Mouse (Mus musculus) megakaryocyte, embryonic 14.5 days (primary cell): ENCODE results near the gene Ppan. TPM values are rescaled to one million over a fixed set of nuclear protein-coding genes. Genes with fewer than 3 reads are reported as not detected.
A peak's percentile ranks its signal among the peaks of the same experiment; 100 is the strongest.

Experiments
- H3K27me3 ChIP-seq: replicated peaks from 2 replicates; pipeline ENCODE3; 2012; ENCODE audit warnings: inconsistent platforms
- H3K36me3 ChIP-seq: replicated peaks from 2 replicates; pipeline ENCODE3; 2012; ENCODE audit warnings: low read length, inconsistent platforms, mixed read lengths
- H3K4me1 ChIP-seq: 2 replicates; pipeline ENCODE4 v1.6.1; 2012; ENCODE audit warnings: inconsistent platforms
- H3K4me3 ChIP-seq: replicated peaks from 2 replicates; pipeline ENCODE3; 2012; ENCODE audit warnings: moderate library complexity, mild to moderate bottlenecking, inconsistent platforms
- H3K9me3 ChIP-seq: 2 replicates; pipeline ENCODE4 v1.6.1; 2012; ENCODE audit warnings: inconsistent platforms
- FLI1 ChIP-seq: IDR thresholded peaks from 2 replicates; pipeline ENCODE4 v1.6.1; 2012; ENCODE audit warnings: low read length, inconsistent platforms, mixed read lengths
- GATA1 ChIP-seq: IDR thresholded peaks from 3 replicates; pipeline ENCODE4 v1.6.1; 2012; ENCODE audit warnings: mixed read lengths, low read length, inconsistent platforms, borderline replicate concordance
- polyA plus RNA-seq: library from polyadenylated mRNA; stranded (reverse); fragments of >175 nt; gene quantifications from 2 replicates; pipeline ENCODE4 v1.2.3, GENCODE M21; 2012; ENCODE audit warnings: low replicate concordance; ENCODE audit not compliant: insufficient read depth

Ppan gene
- polyA plus RNA-seq, 1 experiment: 137 TPM

DNA sequence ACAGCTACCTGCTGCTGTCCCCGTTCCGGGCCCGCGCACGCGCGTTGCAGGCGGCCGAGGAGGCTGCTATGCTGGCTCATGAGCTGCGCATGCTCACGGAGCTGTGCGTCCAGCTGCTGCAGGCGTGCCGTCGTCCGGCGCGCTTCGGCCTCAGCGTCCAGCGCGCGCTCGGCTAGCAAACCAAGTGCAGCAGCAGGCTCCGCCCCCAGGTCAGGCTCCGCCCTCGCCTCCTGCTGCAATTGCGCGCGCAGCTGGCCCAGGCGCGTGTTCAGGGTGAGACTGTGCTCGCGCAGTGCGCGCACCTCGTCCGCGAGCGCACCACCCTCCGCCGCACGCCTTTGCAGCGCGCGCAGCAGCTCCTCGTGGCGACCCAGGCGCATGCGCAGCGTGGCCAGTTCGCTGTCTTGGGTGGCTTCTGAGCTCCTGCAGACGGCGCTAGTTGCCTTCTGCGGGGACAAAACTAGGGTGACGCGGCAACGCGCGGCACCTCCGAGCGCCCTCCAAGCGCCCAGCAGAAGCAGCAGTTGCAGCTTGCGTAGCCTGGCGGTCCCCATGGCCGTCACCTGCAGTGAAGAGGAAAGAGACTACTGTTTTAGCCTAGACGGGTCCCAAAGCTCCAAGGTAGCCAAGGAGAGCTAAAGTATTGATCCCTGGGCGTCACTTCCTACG, 9.8 kb upstream of the Ppan start:
- Histone ChIP-seq H3K9me3 (no peaks in the 10 kb centered on the region), H3K27me3 (no peaks in the 10 kb centered on the region), H3K36me3 (peaks cover 25% of the 10 kb centered on the region), H3K4me3 (peak overlapping the region; percentile 94), H3K4me1 (peaks cover 37% of the 10 kb centered on the region)
- no peak for TF ChIP-seq FLI1
- TF ChIP-seq GATA1: no peak

- Histone ChIP-seq H3K27me3 (no peaks in the 10 kb centered on the region), H3K36me3 (peaks cover 20% of the 10 kb centered on the region), H3K9me3 (no peaks in the 10 kb centered on the region), H3K4me1 (peaks cover 37% of the 10 kb centered on the region), H3K4me3 (peak overlapping the region; percentile 94)
- TF ChIP-seq GATA1 (no peak), FLI1 (no peak)
Measured at GRCm38 (mm10) chr9:20878710-20879065, 9.3 kb upstream of the Ppan start.

DNA sequence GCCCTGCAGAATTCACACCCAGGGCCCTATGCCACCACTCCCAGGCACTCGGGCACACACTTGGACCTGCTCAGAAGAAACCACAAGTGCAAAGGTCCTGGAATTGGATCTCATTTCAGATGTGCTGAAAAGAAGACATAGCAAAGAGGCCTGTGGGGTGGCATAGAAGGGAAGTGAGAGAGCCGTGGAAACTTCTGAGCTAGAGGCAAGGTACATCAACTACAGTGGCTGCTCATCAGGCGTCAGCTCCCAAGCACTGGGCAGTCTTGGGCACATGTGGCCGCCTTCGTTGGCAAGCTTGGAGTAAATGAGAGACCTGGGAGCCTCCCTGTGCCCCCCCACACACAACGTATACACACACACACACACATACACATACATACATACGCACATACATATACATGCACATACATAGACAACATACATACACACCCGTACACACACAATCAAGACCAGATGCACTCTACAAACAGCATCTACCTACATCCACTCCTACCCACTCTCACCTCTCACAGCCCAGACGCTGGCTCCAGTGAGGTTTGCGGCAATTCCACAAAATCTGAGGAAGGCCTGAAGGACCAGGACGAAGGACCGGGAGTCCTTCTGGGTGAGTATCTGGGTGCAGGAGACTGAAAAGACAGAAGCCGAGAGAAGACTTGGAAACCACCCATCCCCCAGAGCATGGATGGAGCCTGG, 8.7 kb upstream of the Ppan start, which contains the start of gene Angptl6:
Gene Angptl6 (minus strand): TSS at position 631 of the 696 bp plus-strand sequence.
- H3K27me3 ChIP-seq: no peaks in the 10 kb centered on the region
- no peak for TF ChIP-seq GATA1
- TF ChIP-seq FLI1: no peak

DNA sequence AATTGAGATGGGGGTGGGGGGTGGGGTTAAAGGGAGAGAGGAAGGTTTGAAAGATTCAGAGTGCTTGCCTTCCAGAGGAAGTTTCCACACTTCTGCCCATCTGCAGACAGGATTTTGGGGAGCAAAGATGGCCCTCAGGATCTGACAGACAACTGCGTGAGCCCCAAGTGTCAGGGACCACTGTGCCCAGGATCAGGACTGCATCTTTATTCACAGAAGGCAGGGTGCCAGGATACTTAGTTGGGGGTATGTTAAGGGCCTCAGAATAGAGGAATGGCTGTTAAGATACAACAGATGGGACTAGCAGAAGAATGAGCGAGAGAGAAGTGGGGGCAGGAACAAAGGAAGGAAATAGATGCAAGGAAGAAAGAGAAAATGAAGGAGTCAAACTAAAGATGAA, 1.4 kb upstream of the Ppan start:
- H3K27me3 ChIP-seq: no peaks in the 10 kb centered on the region
- H3K9me3 ChIP-seq: peaks cover 9% of the 10 kb centered on the region
- H3K4me1 ChIP-seq: peaks cover 36% of the 10 kb centered on the region
- H3K4me3 ChIP-seq: no peak overlapping the region
- H3K36me3 ChIP-seq: peaks cover 24% of the 10 kb centered on the region
- TF ChIP-seq GATA1 (no peak), FLI1 (no peak)

More for the DNA sequence above, 8.7 kb upstream of the Ppan start, which contains the start of gene Angptl6:
- Histone ChIP-seq H3K4me3 (peak within 1 kb of the TSS; percentile 94), H3K36me3 (peaks cover 15% of the 10 kb centered on the region), H3K4me1 (peaks cover 37% of the 10 kb centered on the region), H3K9me3 (peaks cover 2% of the 10 kb centered on the region)

GRCm38 (mm10) chr9:20887191-20887590, 784 bp upstream of the Ppan start:
- TF ChIP-seq FLI1 (no peak), GATA1 (no peak)

GRCm38 (mm10) chr9:20888386-20888765, 401 bp downstream of the Ppan start:
- peaks cover 9% of the 10 kb centered on the region for H3K9me3 ChIP-seq
- no peaks in the 10 kb centered on the region for H3K27me3 ChIP-seq
- TF ChIP-seq FLI1: no peak
- TF ChIP-seq GATA1: no peak
- H3K4me3 ChIP-seq: peak overlapping the region; percentile 100
- H3K36me3 ChIP-seq: peaks cover 42% of the 10 kb centered on the region
- H3K4me1 ChIP-seq: peaks cover 49% of the 10 kb centered on the region

More at GRCm38 (mm10) chr9:20887191-20887590, 784 bp upstream of the Ppan start:
- H3K4me1 ChIP-seq: peaks cover 42% of the 10 kb centered on the region
- H3K27me3 ChIP-seq: no peaks in the 10 kb centered on the region
- peaks cover 9% of the 10 kb centered on the region for H3K9me3 ChIP-seq
- peak overlapping the region; percentile 59 for H3K4me3 ChIP-seq
- H3K36me3 ChIP-seq: peaks cover 30% of the 10 kb centered on the region

- H3K4me1 ChIP-seq: peaks cover 57% of the 10 kb centered on the region
- H3K9me3 ChIP-seq: peaks cover 5% of the 10 kb centered on the region
- peak overlapping the region; percentile 90 for H3K4me3 ChIP-seq
- TF ChIP-seq GATA1 (no peak), FLI1 (no peak)
- H3K27me3 ChIP-seq: no peaks in the 10 kb centered on the region
- H3K36me3 ChIP-seq: peaks cover 53% of the 10 kb centered on the region
Measured at GRCm38 (mm10) chr9:20889185-20890141, 1.5 kb downstream of the Ppan start.

- Histone ChIP-seq H3K36me3 (peaks cover 62% of the 10 kb centered on the region), H3K9me3 (no peaks in the 10 kb centered on the region), H3K27me3 (no peaks in the 10 kb centered on the region), H3K4me3 (peak overlapping the region; percentile 14), H3K4me1 (peaks cover 65% of the 10 kb centered on the region)
- TF ChIP-seq FLI1 (no peak), GATA1 (no peak)
Measured at GRCm38 (mm10) chr9:20890411-20890810, 2.4 kb downstream of the Ppan start.

GRCm38 (mm10) chr9:20891339-20892103, 3.5 kb downstream of the Ppan start:
- H3K4me1 ChIP-seq: peaks cover 75% of the 10 kb centered on the region
- no peaks in the 10 kb centered on the region for H3K27me3 ChIP-seq
- H3K9me3 ChIP-seq: no peaks in the 10 kb centered on the region
- peaks cover 72% of the 10 kb centered on the region for H3K36me3 ChIP-seq
- no peak for TF ChIP-seq GATA1
- no peak for TF ChIP-seq FLI1
- peak overlapping the region; percentile 47 for H3K4me3 ChIP-seq
